13 mouse cellular contexts compared by ENCODE assay signal in the genomic region with DNA sequence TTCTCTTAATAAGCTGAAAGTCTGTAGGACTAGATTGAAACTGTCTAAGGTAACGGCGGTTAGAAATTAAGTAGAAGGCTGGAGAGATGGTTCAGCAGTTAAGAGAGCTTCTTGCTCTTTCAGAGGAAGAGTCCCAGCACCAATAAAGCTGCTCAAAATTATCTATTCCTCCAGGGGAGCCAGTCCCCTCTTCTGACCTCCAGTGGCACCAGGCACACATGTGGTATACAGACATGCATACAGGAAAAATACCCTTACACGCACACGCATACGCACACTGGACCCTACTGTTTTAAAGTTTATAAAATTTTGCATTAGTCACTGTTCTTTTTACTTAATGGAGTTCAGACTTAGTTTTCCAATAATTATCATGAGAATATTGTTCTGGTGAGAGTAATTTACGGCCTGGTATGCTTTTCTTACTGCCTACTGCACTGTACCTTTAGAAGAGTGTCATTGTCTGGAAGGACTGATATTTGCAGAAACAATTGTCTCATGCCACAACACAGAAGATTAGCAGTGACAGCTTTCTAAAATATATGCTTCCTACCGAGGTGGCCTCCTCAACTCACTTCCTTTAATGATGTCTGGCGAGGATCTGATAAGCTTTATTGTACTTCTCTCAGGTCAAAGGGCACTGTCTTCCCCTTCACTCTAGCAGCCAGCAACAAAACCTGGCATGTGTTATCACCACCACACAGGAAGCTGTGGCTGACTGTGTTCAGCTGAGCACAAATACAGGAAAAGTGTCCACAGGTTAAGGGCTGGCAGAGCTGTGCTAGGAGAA. TPM values are rescaled to one million over a fixed set of nuclear protein-coding genes. Genes with fewer than 3 reads are reported as not detected.
DNase-seq lines count a peak whose midpoint lies in the region.
"Had no signal": no experiment of that assay in that cellular context is flagged by ENCODE, and none has a peak within 500 bp of the region (broad histone marks: within the 10 kb centered on the region; RNA-seq: fewer than 3 reads in every experiment).

No protein-coding gene starts in this region.

- peak; percentile 27 to 29 for DNase-seq in spleen, postnatal 36 days (ENCODE audit: low spot score in 2 of 2)
- no peak for DNase-seq in spleen, adult 12 weeks (ENCODE audit: low spot score)
- DNase-seq in kidney, adult 9 months, result peak; percentile 79
- DNase-seq in lung, postnatal 14 days, result peak; percentile 28
- no peak for DNase-seq in layer of hippocampus, postnatal 10 days (ENCODE audit: low spot score in 2 of 2)
- no peak for DNase-seq in frontal cortex, adult 2 months (ENCODE audit: extremely low spot score in 1 of 2, low spot score in 1 of 2)
- DNase-seq in gastrocnemius, postnatal 4 days (ENCODE audit: low spot score in 2 of 2), result no peak
- DNase-seq in ovary, adult 18-20 months (ENCODE audit: low spot score), result no peak
- DNase-seq: heart, postnatal 10 days; right cerebral cortex, adult 18-20 months had no signal

RNA-seq across cellular contexts. Expression of a gene that starts 29.4 kb away (rescaled TPM):
- 1 to 10 TPM; 1.4 to 1.7 TPM for total RNA-seq in layer of hippocampus, postnatal 10 days (2021)
- not detected in 2 replicates for polyA plus RNA-seq in frontal cortex, adult 2 months (2012; rRNA removed)
- total RNA-seq in gastrocnemius, postnatal 4 days (2021), result 1 to 10 TPM; 1.2 to 1.5 TPM
- polyA plus RNA-seq: embryonic facial prominence, embryonic 13.5 days; limb, embryonic 15.5 days had no signal

RNA-seq across cellular contexts. Expression of a gene that starts 35.2 kb away (rescaled TPM):
- total RNA-seq in layer of hippocampus, postnatal 10 days (2021), result 1 to 10 TPM; 1.4 to 1.7 TPM
- polyA plus RNA-seq in frontal cortex, adult 2 months (2012; rRNA removed), result not detected in 2 replicates
- 1 to 10 TPM; 1.2 to 1.5 TPM for total RNA-seq in gastrocnemius, postnatal 4 days (2021)
- polyA plus RNA-seq: embryonic facial prominence, embryonic 13.5 days; limb, embryonic 15.5 days had no signal

RNA-seq across cellular contexts. Expression of a gene that starts 41.0 kb away (rescaled TPM):
- total RNA-seq in layer of hippocampus, postnatal 10 days (2021), result 1 to 10 TPM; 1.4 to 1.7 TPM
- polyA plus RNA-seq in frontal cortex, adult 2 months (2012; rRNA removed), result not detected in 2 replicates
- 1 to 10 TPM; 1.2 to 1.5 TPM for total RNA-seq in gastrocnemius, postnatal 4 days (2021)
- polyA plus RNA-seq: embryonic facial prominence, embryonic 13.5 days; limb, embryonic 15.5 days had no signal

RNA-seq across cellular contexts. Expression of a gene that starts 46.8 kb away (rescaled TPM):
- total RNA-seq in layer of hippocampus, postnatal 10 days (2021), result 1 to 10 TPM; 1.4 to 1.7 TPM
- not detected in 2 replicates for polyA plus RNA-seq in frontal cortex, adult 2 months (2012; rRNA removed)
- 1 to 10 TPM; 1.2 to 1.5 TPM for total RNA-seq in gastrocnemius, postnatal 4 days (2021)
- polyA plus RNA-seq: embryonic facial prominence, embryonic 13.5 days; limb, embryonic 15.5 days had no signal

RNA-seq across cellular contexts. Expression of a gene that starts 52.6 kb away (rescaled TPM):
- total RNA-seq in layer of hippocampus, postnatal 10 days (2021), result 1 to 10 TPM in 1 of 2 experiments, not detected in 1; 1.4 TPM
- not detected in 2 replicates for polyA plus RNA-seq in frontal cortex, adult 2 months (2012; rRNA removed)
- total RNA-seq in gastrocnemius, postnatal 4 days (2021), result not detected
- polyA plus RNA-seq: embryonic facial prominence, embryonic 13.5 days; limb, embryonic 15.5 days; Patski had no signal

Comparison
In these comparisons a context has a peak if more than half of its experiments do, and no peak if none do; other contexts are left out.
1. DNase-seq: peak in spleen, postnatal 36 days (2 of 2), kidney, adult 9 months (single experiment) and lung, postnatal 14 days (single experiment); none in spleen, adult 12 weeks (single experiment), layer of hippocampus, postnatal 10 days (0 of 2), frontal cortex, adult 2 months (0 of 2), gastrocnemius, postnatal 4 days (0 of 2) and ovary, adult 18-20 months (single experiment).